Mouse (Mus musculus) C2C12 (cell line): ENCODE measurements at regions not wholly inside any gene's neighbourhood (a gene's known extent, or its start where the extent isn't known, plus 50 kb on each side); places are given as distances from the start of the nearest gene placed in this dataset.

Experiments used
- CTCF ChIP-seq: IDR thresholded peaks from one replicate; pipeline ENCODE4 v1.5.1; 2011; ENCODE audit not compliant: control insufficient read depth, insufficient read depth, insufficient read length
- FOSL1 ChIP-seq: IDR thresholded peaks from one replicate; pipeline ENCODE4 v1.8.0; 2011; ENCODE audit warnings: mild to moderate bottlenecking, low read length; ENCODE audit not compliant: poor library complexity, insufficient read depth, severe bottlenecking
- MAX ChIP-seq: IDR thresholded peaks from one replicate; pipeline ENCODE4 v1.6.1; 2011; ENCODE audit warnings: mild to moderate bottlenecking, control low read depth
- MYOD1 ChIP-seq: IDR thresholded peaks from one replicate; pipeline ENCODE4 v1.6.1; 2011; ENCODE audit warnings: low read depth; ENCODE audit not compliant: control insufficient read depth, insufficient read length
- USF1 ChIP-seq: IDR thresholded peaks from one replicate; pipeline ENCODE4 v1.6.1; 2011; ENCODE audit warnings: low read depth, mild to moderate bottlenecking, control low read depth, moderate library complexity

GRCm38 (mm10) chr10:117555542-117555941 lies 73.8 kb upstream of the Cpm start:
- no peak for TF ChIP-seq CTCF
- TF ChIP-seq MAX, result no peak
- no peak for TF ChIP-seq USF1
- TF ChIP-seq FOSL1, result no peak
- TF ChIP-seq MYOD1, result no peak
